Mouse (Mus musculus): ENCODE results near the gene Napa.

- TF ChIP-seq CTCF (IDR thresholded peaks at IDR 0.05; ENCODE audit: low read depth, low read length) (no peak), EP300 (IDR thresholded peaks at IDR 0.05; ENCODE audit: insufficient read depth, low read depth, low read length) (no peak), POLR2A (IDR thresholded peaks at IDR 0.05; ENCODE audit: insufficient read depth, low read length) (no peak)
Measured at GRCm38 (mm10) chr7:16120262-16120600, 22.0 kb downstream of the Napa start.

Data from ES-Bruce4 (cell line).